Mouse (Mus musculus) lung, postnatal 14 days (tissue): ENCODE measurements around the gene Mief1.

ENCODE experiments used
- DNase-seq: peaks from one replicate; pipeline ENCODE4 v3.0.0; 2021

Gene Mief1

GRCm38 (mm10) chr15:80233733-80234509, at the start of gene Mief1:
Gene Mief1 (plus strand): TSS chr15:80234018.
- peak; percentile 99 for DNase-seq

- DNase-seq, result no peak
Measured at GRCm38 (mm10) chr15:80188927-80189326, 44.9 kb upstream of the Mief1 start.

- DNase-seq, result no peak
Measured at GRCm38 (mm10) chr15:80190075-80190474, 43.7 kb upstream of the Mief1 start.

- no peak for DNase-seq
Measured at GRCm38 (mm10) chr15:80191585-80192245, 42.1 kb upstream of the Mief1 start.

- no peak for DNase-seq
Measured at GRCm38 (mm10) chr15:80192246-80192585, 41.6 kb upstream of the Mief1 start.

DNA sequence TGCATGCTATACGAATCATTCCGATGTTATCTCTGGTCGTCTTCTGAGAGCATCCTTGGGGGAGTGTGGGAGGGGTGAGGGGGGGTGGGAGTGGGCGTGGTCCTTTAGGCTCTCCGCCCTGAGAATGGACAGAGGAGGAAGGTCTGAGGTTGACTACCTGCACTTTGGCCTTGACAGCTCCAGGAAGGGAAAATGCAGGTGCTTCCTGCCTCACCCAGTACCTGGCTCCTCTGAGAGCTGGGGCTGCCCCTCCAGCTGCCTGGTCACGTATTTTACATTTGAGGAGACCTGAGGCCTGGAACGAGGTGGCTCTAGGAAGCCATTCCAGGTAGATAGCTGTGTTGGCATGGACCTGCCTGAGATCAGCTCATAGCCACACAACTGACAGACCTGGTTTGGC, 41.0 kb upstream of the Mief1 start:
- DNase-seq, result no peak

DNA sequence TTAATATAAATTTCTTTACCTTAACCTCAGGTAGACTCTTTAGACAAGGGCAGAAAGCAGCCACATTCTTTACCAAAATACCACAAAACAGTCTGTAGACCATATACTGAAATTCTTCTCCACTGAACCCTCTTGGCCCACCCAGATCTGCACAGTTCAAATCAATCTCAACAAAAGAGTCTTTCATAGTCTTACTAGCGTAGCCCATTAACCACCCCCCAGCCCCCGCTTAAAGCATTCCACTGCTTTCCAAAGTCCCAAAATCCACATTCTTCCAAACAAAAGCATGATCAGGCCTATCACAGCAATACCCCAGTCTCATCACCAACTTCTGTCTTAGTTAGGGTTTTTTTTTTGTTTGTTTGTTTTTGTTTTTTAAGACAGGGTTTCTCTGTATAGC, 34.3 kb upstream of the Mief1 start:
- no peak for DNase-seq

- DNase-seq, result no peak
Measured at GRCm38 (mm10) chr15:80202111-80202775, 31.6 kb upstream of the Mief1 start.

- DNase-seq, result peak; percentile 49
Measured at GRCm38 (mm10) chr15:80203406-80203805, 30.4 kb upstream of the Mief1 start.

DNA sequence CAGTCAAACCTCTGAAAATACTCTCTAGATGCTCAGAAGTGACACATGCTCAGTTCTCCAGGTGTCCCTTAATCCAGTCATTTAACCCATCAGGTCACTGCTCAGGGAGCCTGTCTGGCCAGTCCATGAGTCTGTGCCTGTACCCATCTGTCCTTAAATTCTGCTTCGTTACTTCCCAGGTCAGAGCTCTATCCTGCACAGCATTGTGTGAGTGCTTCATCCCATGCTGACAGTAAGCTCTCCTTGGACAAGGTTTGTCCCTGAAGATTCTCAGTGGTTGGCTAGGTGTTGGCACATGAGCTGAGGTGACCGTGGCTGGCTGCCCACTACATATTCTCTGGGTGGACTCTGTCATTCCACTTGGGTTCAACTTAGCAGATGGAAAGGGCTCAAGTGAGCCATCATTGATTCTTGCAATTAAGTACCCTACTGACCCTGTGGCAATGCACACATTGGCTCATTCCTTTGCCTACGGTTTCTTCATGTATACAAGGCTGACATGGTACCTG, 27.7 kb upstream of the Mief1 start:
- DNase-seq, result no peak

GRCm38 (mm10) chr15:80208446-80208845, 25.4 kb upstream of the Mief1 start:
- DNase-seq, result no peak

- no peak for DNase-seq
Measured at GRCm38 (mm10) chr15:80213688-80214087, 20.1 kb upstream of the Mief1 start.

GRCm38 (mm10) chr15:80215716-80216479, 17.9 kb upstream of the Mief1 start:
- peak; percentile 39 for DNase-seq

DNA sequence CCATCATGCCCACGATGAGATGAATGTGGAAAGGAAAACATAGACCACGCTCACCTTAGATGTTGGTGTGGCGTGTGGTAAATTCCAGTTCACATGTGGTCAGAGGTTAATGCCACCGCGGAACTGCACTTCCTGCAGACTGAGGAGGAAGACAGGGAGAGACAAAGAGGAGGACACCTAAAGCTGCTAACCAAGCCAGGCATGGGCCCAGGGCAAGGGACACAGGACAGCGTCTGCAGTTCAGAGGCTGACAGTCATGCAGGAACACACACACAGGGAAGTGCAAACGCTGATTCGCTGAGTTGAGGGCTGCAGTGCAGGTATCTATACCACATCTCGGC, 17.4 kb upstream of the Mief1 start:
- no peak for DNase-seq

DNA sequence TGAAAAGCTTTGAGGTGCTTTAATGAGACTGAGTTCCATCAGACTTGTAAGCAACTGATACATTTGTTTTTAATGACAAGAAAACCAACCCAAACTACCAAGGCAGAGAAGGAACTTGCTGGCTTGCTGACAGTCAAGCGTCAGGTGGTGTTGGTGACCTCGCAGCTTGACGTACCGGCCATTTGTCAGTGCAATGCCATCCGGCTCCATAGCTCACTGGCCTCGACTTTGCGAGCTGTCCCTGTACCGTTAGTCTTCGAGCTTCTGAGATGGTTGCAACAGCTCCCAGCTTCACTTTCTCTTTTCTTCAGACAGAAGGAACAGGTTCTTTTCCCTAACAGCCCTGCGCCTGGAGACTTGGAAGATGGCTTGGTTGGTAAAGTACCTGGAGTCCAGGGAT, 16.3 kb upstream of the Mief1 start:
- no peak for DNase-seq

DNA sequence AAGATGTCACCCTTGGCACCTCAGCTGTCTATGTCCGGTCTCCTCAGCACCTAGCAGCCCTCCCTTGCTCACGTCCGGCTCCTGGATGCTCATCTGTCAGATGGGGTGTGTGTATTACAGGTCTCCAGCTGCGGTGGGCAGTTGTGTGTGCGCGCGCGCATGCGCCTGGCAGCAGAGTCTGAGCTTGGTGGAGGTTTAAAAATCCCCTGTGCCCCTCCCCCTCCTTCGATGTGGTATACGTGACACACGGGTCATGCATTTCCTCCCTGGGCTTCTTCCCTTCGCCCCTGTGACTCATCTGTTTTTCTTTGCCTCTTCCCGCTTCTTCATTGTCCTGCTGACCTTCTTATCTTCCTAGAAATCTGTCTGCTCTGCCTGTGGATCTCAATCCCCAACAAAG, 14.6 kb upstream of the Mief1 start:
- peak; percentile 24 for DNase-seq

DNA sequence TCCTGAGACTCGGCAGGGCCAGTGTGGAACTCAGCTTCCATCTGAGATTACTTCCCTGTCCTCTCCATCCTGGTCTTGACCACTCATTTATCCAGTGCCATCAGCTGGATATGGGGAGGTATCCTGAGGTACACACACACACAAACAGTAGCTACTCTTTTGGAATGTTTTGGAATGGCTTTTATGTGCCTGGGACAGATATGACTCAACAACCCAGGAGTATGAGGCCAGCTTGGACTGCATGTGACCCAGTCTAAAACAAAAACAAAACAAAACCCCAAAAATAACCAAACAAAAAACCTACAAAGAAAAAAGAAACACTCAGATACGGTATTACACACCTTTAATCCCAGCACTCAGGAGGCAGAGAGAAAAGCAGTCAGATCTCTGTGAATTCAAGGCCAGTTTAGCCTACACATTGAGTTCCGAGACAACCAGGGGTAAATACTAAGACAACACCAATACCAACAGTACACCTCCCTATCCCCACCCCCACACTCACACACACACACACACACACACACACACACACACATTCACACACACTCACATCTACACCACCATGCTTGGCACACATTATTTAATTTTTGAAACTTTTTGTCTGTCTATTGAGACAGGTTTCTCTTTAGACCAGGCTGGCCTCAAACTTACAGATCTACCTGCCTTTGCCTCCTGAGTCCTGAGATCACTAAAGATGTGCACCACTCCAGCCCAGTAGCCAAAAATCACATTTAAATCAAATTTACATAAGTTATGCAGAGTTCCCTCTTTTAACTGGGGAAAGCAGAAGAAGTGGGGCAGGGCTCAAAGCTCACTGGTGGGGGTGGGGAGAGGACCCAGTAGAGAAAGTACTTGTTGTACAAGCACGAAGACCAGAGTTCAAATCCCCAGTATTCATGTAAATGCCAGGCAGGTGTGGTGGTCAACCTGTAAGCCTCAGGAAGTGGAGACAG, 13.8 kb upstream of the Mief1 start:
- DNase-seq, result no peak

GRCm38 (mm10) chr15:80221031-80221430, 12.8 kb upstream of the Mief1 start:
- no peak for DNase-seq

GRCm38 (mm10) chr15:80223751-80224150, 10.1 kb upstream of the Mief1 start:
- DNase-seq, result no peak

- DNase-seq, result peak; percentile 81
Measured at GRCm38 (mm10) chr15:80225208-80225607, 8.6 kb upstream of the Mief1 start.

DNA sequence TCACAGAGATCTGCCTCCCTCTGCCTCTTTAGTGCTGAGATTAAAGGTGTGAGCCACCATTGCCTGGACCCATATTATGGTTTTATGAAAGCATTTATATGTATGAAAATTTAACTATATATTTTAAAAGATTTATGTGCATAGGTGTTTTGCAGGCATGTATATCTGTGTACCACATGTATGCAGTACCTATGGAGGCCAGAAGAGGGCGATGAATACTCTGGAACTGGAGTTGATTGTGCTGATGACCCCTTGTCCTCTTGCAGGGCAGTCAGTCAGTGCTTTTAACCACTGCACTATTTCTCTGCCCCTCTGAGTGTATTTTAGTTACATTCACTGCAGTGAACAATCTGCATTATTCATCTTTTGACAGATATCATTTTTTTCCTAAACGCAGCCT, 8.0 kb upstream of the Mief1 start:
- DNase-seq, result peak; percentile 81
